Mouse (Mus musculus) Patski (cell line): ENCODE data around the gene Flna. TPM values are rescaled to one million over a fixed set of nuclear protein-coding genes. Genes with fewer than 3 reads are reported as not detected.

Experiments used
- ATAC-seq: fragments of 100-300 bp; one replicate; pipeline ENCODE4 v1.8.0; 2021
- CTCF ChIA-PET: fragments of 350-600 bp; sonication (Branson Sonifier 250); formaldehyde crosslinking; loops from one replicate; lab custom pipeline; 2022; ENCODE audit warnings: inconsistent platforms; lab: Charles Lee
- POLR2A ChIA-PET: fragments of 350-600 bp; sonication (Branson Sonifier 250); formaldehyde crosslinking; loops from one replicate; lab custom pipeline; 2022; ENCODE audit warnings: antibody characterized with exemption, inconsistent platforms; lab: Charles Lee
- DNase-seq: peaks from one replicate; pipeline ENCODE4 v3.0.0-alpha.2; 2011; ENCODE audit warnings: low read depth, low spot score
- H3K27me3 ChIP-seq: fragments of 371-371 bp; one replicate; pipeline ENCODE4 v1.5.1; 2021
- CTCF ChIP-seq: fragments of 100-300 bp; IDR thresholded peaks from one replicate; pipeline ENCODE4 v1.5.1; 2021
- in situ Hi-C: fragments of 300-500 bp; cut with MboI; formaldehyde crosslinking; loops from 3 replicates; pipeline ENCODE4 v1.11.1; 2018; ENCODE audit warnings: low pct_unique_long_range_greater_than_20kb, mixed read lengths
- polyA plus RNA-seq: library from polyadenylated mRNA; unstranded; gene quantifications from one replicate; pipeline ENCODE4 v1.2.3, GENCODE M21; 2021

The Flna gene
- polyA plus RNA-seq, 1 experiment from 2014 or later = 888 TPM

- H3K27me3 ChIP-seq = no peaks in the 10 kb centered on the region
- ATAC-seq = no peak
- no peak for TF ChIP-seq CTCF
- ChIA-PET POLR2A (interaction anchor here (0.7 to 1.5 kb wide), 4 partner anchors 23 to 165 kb away, joined by 3 to 4 read pairs (median 3); no protein-coding TSS in a partner anchor), CTCF (interaction anchor here (0.7 to 3.7 kb wide), 16 partner anchors 10 to 172 kb away, joined by 3 to 28 read pairs (median 4); partner anchors contain the start of genes Fam3a and Ikbkg)
- no peak for DNase-seq
- in situ Hi-C loops = loop anchor here (5.0 kb wide), 2 partner anchors 34 to 164 kb away; partner anchors contain the start of genes Dnase1l1 and Taz
Measured at GRCm38 (mm10) chrX:74248651-74249050, 969 bp downstream of the Flna start.

- in situ Hi-C loops = loop anchor here (5.0 kb wide), 2 partner anchors 36 to 166 kb away; partner anchors contain the start of genes Dnase1l1 and Taz
- DNase-seq = no peak
- TF ChIP-seq CTCF = no peak
- ChIA-PET CTCF (no interaction called here), POLR2A (interaction anchor here (0.6 to 2.1 kb wide), 2 partner anchors 34 to 449 kb away, joined by 3 to 10 read pairs; partner anchors contain the start of gene Taz)
- no peak for ATAC-seq
- no peaks in the 10 kb centered on the region for H3K27me3 ChIP-seq
Measured at GRCm38 (mm10) chrX:74246693-74247092, 2.9 kb downstream of the Flna start.

- CTCF ChIA-PET = no interaction called here
- H3K27me3 ChIP-seq = no peaks in the 10 kb centered on the region
- POLR2A ChIA-PET = interaction anchor here (0.6 to 2.1 kb wide), 4 partner anchors 24 to 448 kb away, joined by 3 to 10 read pairs (median 5); partner anchors contain the start of genes Rpl10 and Taz
- no peak for DNase-seq
- in situ Hi-C loops = loop anchor here (5.0 kb wide), 2 partner anchors 36 to 166 kb away; partner anchors contain the start of genes Dnase1l1 and Taz
- TF ChIP-seq CTCF = no peak
- peak; percentile 58 for ATAC-seq
Measured at GRCm38 (mm10) chrX:74246213-74246681, 3.4 kb downstream of the Flna start.

GRCm38 (mm10) chrX:74245687-74246086 lies 3.9 kb downstream of the Flna start:
- ATAC-seq (peak; percentile 38), DNase-seq (no peak)
- POLR2A ChIA-PET = interaction anchor here (0.7 to 2.1 kb wide), 3 partner anchors 24 to 123 kb away, joined by 3 to 10 read pairs (median 7); partner anchors contain the start of genes Rpl10 and Taz
- CTCF ChIA-PET = no interaction called here
- TF ChIP-seq CTCF = no peak
- no peaks in the 10 kb centered on the region for H3K27me3 ChIP-seq
- in situ Hi-C loops = loop anchor here (5.0 kb wide), 2 partner anchors 37 to 167 kb away; partner anchors contain the start of genes Dnase1l1 and Taz

GRCm38 (mm10) chrX:74245107-74245506 lies 4.5 kb downstream of the Flna start:
- ATAC-seq (no peak), DNase-seq (no peak)
- POLR2A ChIA-PET = interaction anchor here (1.5 to 2.1 kb wide), 2 partner anchors 25 to 36 kb away, joined by 7 to 10 read pairs; partner anchors contain the start of genes Rpl10 and Taz
- CTCF ChIA-PET = no interaction called here
- no peak for TF ChIP-seq CTCF
- in situ Hi-C loops = loop anchor here (5.0 kb wide), 2 partner anchors 37 to 167 kb away; partner anchors contain the start of genes Dnase1l1 and Taz
- H3K27me3 ChIP-seq = no peaks in the 10 kb centered on the region

- no peak for TF ChIP-seq CTCF
- ATAC-seq = peak; percentile 9
- no peak for DNase-seq
- CTCF ChIA-PET = no interaction called here
- POLR2A ChIA-PET = interaction anchor here (0.5 to 1.2 kb wide), 2 partner anchors 10 to 12 kb away, joined by 3 read pairs; no protein-coding TSS in a partner anchor
- no peaks in the 10 kb centered on the region for H3K27me3 ChIP-seq
- in situ Hi-C loops = loop anchor here (5.0 kb wide), 2 partner anchors 38 to 168 kb away; partner anchors contain the start of genes Dnase1l1 and Taz
Measured at GRCm38 (mm10) chrX:74244614-74245083, 5.0 kb downstream of the Flna start.

- H3K27me3 ChIP-seq = no peaks in the 10 kb centered on the region
- in situ Hi-C loops = no loop called here
- TF ChIP-seq CTCF = no peak
- ChIA-PET CTCF (no interaction called here), POLR2A (interaction anchor here (0.5 to 1.4 kb wide), 4 partner anchors 9 to 70 kb away, joined by 3 to 4 read pairs (median 3); partner anchors contain the start of gene Fam50a)
- ATAC-seq (peak; percentile 22), DNase-seq (no peak)
Measured at GRCm38 (mm10) chrX:74243807-74244206, 5.8 kb downstream of the Flna start.

- no peaks in the 10 kb centered on the region for H3K27me3 ChIP-seq
- DNase-seq (no peak), ATAC-seq (no peak)
- POLR2A ChIA-PET = interaction anchor here (1.1 to 1.4 kb wide), 4 partner anchors 10 to 70 kb away, joined by 3 to 5 read pairs (median 4); partner anchors contain the start of genes Emd and Fam50a
- CTCF ChIA-PET = no interaction called here
- no peak for TF ChIP-seq CTCF
- in situ Hi-C loops = no loop called here
Measured at GRCm38 (mm10) chrX:74243396-74243795, 6.2 kb downstream of the Flna start.

GRCm38 (mm10) chrX:74240332-74240731 lies 9.3 kb downstream of the Flna start:
- ChIA-PET POLR2A (no interaction called here), CTCF (no interaction called here)
- ATAC-seq = no peak
- in situ Hi-C loops = no loop called here
- no peaks in the 10 kb centered on the region for H3K27me3 ChIP-seq
- no peak for TF ChIP-seq CTCF
- no peak for DNase-seq

- no peak for ATAC-seq
- POLR2A ChIA-PET = interaction anchor here (0.7 to 1.3 kb wide), 4 partner anchors 10 to 31 kb away, joined by 3 to 4 read pairs (median 4); no protein-coding TSS in a partner anchor
Measured at GRCm38 (mm10) chrX:74233196-74233595, 16.4 kb downstream of the Flna start.

More at GRCm38 (mm10) chrX:74233196-74233595, 16.4 kb downstream of the Flna start:
- in situ Hi-C loops = no loop called here
- DNase-seq = no peak
- CTCF ChIA-PET = interaction anchor here (0.6 kb wide), 1 partner anchor 212 kb away, joined by 3 read pairs; no protein-coding TSS in a partner anchor
- no peaks in the 10 kb centered on the region for H3K27me3 ChIP-seq
- TF ChIP-seq CTCF = no peak
